Mouse (Mus musculus): ENCODE results near the gene Cmip.
"Not testable (repeated sequence)": the region's sequence is repeated elsewhere in the genome, so short reads cannot be mapped to it uniquely, and the experiment has no call there.

The Cmip gene

DNA sequence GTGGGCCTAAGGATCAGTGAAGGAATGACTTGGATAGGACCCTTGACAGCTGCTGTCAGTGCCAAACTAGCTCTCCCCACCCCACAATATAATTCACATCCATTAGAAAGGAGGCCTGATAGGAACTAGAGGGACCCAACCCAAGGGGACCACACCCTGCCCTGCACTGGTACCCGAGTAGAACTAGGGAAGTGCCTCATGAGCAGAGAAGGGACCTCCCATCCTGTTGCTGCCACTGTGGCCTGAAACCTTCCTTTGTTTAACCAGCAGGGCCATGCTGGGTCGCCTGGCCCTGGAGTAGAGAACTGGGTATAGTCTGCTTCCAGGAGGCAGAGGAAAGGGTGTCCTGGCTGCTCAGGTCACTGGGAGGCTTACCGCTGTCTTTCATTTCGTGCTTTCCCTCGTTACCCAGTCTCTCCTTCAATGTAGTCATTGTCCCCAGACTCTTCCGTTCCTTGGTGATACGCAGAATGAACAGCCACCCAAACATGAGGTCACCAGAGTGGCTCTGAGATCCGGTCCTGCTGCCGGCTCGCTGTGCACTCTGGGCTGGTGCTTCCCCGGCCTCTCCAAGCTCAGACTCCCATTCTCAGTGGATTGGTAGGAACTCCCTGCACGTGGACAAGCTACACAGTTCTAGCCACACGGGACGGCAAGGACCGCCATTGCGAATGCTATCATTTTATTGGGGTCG is 164.1 kb downstream of the Cmip start:
- DNase-seq (ENCODE audit: low read depth, low spot score): no peak

DNA sequence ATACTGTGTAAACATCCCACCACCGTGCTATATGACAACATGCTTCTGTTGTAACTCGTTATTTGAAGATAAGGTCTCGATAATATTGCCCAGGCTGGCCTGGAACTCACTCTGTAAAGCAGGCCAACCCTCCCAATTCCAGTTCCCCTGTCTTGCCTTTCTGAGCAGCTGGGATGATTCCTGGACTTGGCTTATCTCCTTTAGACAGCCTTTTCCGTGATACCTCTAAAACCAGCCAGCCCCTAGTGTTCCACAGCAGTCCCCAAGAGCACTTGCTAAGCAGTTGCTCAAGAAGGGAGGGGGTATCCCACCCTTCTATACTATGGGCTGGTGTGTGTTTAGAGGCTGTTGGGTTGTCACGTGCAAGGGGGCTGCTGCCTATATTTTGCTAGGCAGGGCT is 165.0 kb downstream of the Cmip start:
- no peak for DNase-seq (ENCODE audit: low read depth, low spot score)

GRCm38 (mm10) chr8:117422343-117422742 is 165.5 kb downstream of the Cmip start:
- DNase-seq (ENCODE audit: low read depth, low spot score): no peak

- no peak for DNase-seq (ENCODE audit: low read depth, low spot score)
These were observed 166.2 kb downstream of the Cmip start for GRCm38 (mm10) chr8:117423029-117423428.

DNA sequence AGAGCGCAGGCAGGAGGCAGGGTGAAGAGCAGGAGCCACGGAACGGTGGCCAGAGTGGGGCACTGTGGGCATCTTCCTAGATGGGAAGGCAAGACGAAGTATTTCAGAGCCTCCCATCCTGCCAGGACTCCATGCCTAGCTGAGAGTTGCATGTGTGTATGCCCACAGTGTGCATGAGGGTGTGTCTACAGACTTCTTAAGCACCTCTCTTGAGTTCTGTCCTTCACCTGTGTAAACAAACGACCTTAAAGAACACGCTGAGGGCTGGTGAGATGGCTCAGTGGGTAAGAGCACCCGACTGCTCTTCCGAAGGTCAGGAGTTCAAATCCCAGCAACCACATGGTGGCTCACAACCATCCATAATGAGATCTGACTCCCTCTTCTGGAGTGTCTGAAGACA is 171.0 kb downstream of the Cmip start:
- DNase-seq (ENCODE audit: low read depth, low spot score): not testable (repeated sequence)

GRCm38 (mm10) chr8:117428524-117429162 is 171.8 kb downstream of the Cmip start:
- no peak for DNase-seq (ENCODE audit: low read depth, low spot score)

- no peak for DNase-seq (ENCODE audit: low read depth, low spot score)
These were observed 173.8 kb downstream of the Cmip start for GRCm38 (mm10) chr8:117430624-117431023.

GRCm38 (mm10) chr8:117431554-117431953 is 174.7 kb downstream of the Cmip start:
- DNase-seq (ENCODE audit: low read depth, low spot score): no peak

DNA sequence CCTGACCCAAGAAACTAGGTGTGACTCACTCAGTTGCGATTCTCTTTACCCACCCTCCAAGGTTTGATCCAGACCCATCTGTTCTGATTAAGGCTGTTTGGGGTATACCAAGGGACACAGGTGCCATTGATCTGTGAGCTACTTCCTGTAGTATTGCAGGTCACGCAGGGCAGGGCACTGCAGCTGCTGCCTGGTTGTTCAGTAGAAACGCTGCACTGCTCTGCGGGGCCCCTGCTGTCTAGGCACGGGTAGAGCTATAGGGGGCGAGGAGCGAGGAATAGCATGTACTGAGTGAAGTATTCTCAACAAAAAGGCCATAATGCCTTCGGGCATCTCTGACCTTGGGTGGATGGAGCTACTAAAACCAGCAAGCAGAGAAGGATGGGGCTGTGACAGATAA is 175.2 kb downstream of the Cmip start:
- DNase-seq (ENCODE audit: low read depth, low spot score): no peak

DNA sequence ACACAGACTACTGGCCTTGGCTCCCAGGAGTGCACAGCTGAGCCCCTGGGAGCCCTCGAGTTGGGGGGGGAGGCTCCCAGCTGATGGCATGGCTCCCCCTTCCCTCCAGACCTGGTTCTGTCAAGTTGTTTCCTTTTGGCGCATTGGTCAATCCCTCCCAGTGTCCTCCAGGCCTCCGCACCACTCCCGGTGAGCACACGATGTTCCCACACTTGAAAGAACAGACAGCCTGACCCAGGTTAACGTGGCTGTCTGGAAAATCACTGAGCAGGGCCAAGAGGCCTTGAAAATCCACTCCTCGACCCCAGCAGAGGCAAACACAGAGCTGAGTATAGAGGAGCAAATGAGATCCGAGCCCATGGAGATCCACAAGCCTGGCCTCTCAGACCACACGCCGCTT is 177.1 kb downstream of the Cmip start:
- DNase-seq (ENCODE audit: low read depth, low spot score): no peak

GRCm38 (mm10) chr8:117436786-117437185 is 179.9 kb downstream of the Cmip start:
- DNase-seq (ENCODE audit: low read depth, low spot score): no peak

DNA sequence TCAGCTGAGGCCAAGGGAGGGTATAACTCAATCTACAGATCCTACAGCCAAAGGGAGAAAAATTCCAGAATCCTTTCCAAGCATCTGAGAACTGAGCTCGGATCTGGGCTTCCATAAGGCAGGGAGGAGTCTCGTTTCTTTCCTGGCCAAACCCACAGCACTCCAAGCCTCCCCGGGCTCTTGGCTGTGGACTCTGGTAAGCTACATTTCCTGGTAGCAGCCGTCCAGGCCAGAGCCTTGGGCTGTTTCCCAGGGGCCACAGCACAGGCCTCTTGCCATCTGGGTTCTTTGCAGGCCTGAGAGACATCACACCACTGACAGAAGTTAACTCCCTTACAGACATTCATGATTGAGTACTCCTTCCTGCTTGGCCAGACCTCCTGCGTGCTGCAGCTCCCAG is 180.8 kb downstream of the Cmip start:
- DNase-seq (ENCODE audit: low read depth, low spot score): no peak

DNA sequence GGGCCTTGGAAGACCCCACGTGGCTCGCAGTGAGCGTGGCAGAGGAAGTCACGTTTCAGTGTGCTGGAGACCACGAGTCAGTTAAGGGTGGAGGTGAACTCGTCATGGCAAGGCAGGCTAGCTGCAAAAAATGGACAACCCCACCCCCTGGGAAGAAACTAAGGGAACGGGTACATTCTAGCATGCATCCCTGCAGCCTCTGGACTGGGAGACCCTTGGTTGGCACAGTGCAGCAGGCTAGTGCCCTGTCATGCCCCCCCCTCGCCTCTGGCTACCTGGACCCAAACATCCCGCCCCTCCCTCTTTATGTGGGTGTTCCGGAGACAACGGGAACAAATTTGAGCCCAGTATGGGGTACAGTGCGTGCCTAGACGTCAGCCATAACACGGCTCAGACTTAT is 183.5 kb downstream of the Cmip start:
- no peak for DNase-seq (ENCODE audit: low read depth, low spot score)

DNA sequence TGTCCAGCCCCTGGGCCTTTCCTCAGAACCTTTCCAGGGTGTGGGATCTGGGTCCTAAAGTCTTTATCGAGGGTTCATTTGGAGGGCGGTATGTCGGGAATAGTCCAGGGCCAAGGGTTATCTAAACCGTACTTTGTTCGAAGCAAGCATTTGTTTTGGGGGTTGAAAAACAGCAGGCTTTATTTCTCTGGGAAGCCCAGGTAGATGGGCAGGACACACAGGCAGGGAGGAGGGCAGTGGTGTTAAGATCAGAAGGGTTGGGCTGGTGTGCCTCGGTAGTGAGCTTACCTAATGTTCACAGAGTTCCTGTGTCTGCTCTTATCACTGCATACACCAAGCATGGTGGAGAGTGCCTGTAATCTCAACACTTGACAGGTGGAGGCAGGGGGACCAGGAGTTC is 183.9 kb downstream of the Cmip start:
- no peak for DNase-seq (ENCODE audit: low read depth, low spot score)

DNA sequence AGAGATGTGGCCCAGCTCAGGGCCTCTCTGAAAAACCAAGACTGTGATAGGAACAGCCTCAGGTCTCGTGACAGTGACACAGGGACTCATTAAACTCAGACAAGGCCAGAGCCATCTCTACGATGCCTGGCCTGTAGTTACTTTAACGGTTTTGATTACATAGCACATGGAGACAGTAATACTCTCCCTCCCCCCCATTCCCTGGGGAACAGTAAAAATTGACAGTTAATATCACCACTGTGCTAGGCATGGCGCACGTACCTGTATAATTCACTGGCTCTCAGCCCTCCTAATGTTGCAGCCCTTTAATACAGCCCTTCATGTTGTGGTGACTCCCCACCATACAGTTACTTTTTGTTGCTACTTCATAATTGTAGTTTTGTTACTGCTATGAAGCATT is 188.6 kb downstream of the Cmip start:
- no peak for DNase-seq (ENCODE audit: low read depth, low spot score)

- DNase-seq (ENCODE audit: low read depth, low spot score): no peak
These were observed 189.6 kb downstream of the Cmip start for GRCm38 (mm10) chr8:117446344-117446997.

- DNase-seq (ENCODE audit: low read depth, low spot score): no peak
These were observed 194.2 kb downstream of the Cmip start for GRCm38 (mm10) chr8:117451072-117451471.

- no peak for DNase-seq (ENCODE audit: low read depth, low spot score)
These were observed 197.1 kb downstream of the Cmip start for GRCm38 (mm10) chr8:117453974-117454373.

DNA sequence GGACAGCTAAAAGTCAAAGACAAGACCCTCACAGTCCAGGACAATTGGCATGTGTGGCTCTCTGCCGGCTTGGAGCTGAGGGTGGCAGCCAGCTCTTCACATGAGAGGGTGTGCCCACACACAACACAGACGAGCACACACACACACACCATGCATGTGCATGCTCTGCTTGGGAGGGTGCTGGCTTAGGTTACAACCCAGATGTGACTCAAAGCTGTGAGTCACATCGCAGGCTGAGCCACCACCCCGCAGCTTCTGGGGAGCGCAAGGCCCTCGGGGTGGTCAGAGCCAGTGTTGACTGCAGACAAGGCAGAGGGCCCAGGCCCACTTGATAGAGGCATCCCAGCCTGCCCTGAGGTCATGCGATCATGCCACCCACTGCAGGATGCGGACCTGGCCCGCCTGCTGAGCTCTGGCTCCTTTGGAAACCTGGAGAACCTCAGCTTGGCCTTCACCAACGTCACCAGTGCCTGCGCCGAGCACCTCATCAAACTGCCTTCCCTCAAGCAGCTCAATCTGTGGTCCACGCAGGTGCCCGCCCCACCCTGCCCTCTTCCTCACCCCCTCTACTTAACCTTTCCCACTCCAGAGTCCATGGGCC is 197.8 kb downstream of the Cmip start:
- DNase-seq (ENCODE audit: low read depth, low spot score): no peak

GRCm38 (mm10) chr8:117455701-117456100 is 198.8 kb downstream of the Cmip start:
- DNase-seq (ENCODE audit: low read depth, low spot score): no peak

DNA sequence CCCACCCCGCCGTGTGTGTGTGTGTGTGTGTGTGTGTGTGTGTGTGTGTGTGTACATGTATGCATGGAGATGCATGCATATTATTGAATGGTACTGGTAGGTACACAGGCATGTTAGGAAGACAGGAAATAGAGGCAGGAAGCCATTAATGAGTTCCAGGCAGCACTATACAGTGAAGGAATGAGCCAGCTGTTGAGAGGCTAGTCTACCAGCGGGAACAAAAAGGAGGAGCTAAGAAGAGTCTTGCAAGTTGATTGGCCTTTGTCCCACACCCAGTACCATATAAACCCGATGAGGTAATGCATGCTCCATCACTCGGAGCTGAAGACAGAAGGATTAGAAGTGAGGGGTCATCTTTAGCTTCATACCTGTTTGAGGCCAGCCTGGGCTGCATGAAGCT is 201.6 kb downstream of the Cmip start:
- DNase-seq (ENCODE audit: low read depth, low spot score): no peak

DNA sequence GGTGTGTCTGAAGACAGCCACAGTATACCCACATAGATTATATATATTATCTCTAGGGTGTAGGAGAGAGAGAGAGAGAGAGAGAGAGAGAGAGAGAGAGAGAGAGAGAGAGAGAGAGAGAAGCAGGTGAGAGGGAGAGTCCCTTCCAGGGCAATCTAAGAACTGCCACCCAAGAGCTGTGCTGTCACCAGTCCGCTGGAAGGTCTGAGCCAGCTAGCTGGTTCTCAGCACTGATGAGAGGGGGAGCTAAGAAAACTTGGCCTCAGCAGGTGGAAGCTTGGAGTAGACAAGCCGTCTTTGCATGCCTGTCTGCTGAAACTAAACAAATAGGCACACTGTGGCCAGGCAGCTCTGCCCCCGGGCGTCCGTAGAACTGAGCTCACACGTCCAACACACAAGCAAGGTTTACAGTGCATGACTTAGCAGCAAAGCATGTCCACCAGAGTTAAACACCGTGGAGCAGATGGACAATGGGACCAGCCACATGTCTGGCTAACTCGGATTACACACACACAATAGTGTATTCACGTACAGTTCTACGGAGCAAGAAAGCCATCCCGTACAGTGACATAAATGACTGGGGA is 205.9 kb downstream of the Cmip start:
- DNase-seq (ENCODE audit: low read depth, low spot score): no peak
